Mouse (Mus musculus) stomach, embryonic 16.5 days (tissue): ENCODE measurements at regions not wholly inside any gene's neighbourhood (a gene's known extent, or its start where the extent isn't known, plus 50 kb on each side); places are given as distances from the start of the nearest gene placed in this dataset.

Source experiments
- ATAC-seq: fragments of 200-750 bp; cut with Nextera tagmentation; 2 replicates; pipeline ENCODE4 v1.8.0; 2017; ENCODE audit warnings: moderate number of reproducible peaks, moderate TSS enrichment; ENCODE audit not compliant: insufficient read depth, low FRiP score
- H3K27ac ChIP-seq: fragments of 300-500 bp; sonication (generic); 2 replicates; pipeline ENCODE4 v1.5.1; 2014; ENCODE audit warnings: low read length
- H3K27me3 ChIP-seq: fragments of 300-500 bp; sonication (generic); 2 replicates; pipeline ENCODE4 v1.6.1; 2014; ENCODE audit warnings: low read length, control low read depth, mixed read lengths; ENCODE audit not compliant: control insufficient read depth, insufficient read depth
- H3K36me3 ChIP-seq: fragments of 300-500 bp; sonication (generic); 2 replicates; pipeline ENCODE4 v1.6.1; 2014; ENCODE audit warnings: low read length; ENCODE audit not compliant: control insufficient read depth, insufficient read depth
- H3K4me1 ChIP-seq: fragments of 300-500 bp; sonication (generic); 2 replicates; pipeline ENCODE4 v1.6.1; 2014; ENCODE audit warnings: low read length, control low read depth, mixed read lengths; ENCODE audit not compliant: control insufficient read depth, insufficient read depth
- H3K4me2 ChIP-seq: fragments of 300-500 bp; sonication (generic); 2 replicates; pipeline ENCODE4 v1.6.1; 2014; ENCODE audit warnings: low read depth, low read length, mixed read lengths
- H3K4me3 ChIP-seq: fragments of 300-500 bp; sonication (generic); replicated peaks from 2 replicates; pipeline ENCODE4 v1.5.1; 2014; ENCODE audit warnings: mild to moderate bottlenecking, low read length
- H3K9ac ChIP-seq: fragments of 300-500 bp; sonication (generic); 2 replicates; pipeline ENCODE4 v1.6.1; 2014; ENCODE audit warnings: low read length
- H3K9me3 ChIP-seq: fragments of 300-500 bp; sonication (generic); replicated peaks from 2 replicates; pipeline ENCODE4 v1.6.1; 2016; ENCODE audit warnings: low read length, control low read depth; ENCODE audit not compliant: control insufficient read depth
- WGBS: fragments of 180-500 bp; shearing (Covaris S2); extraction: QIAGEN DNeasy Blood & Tissue Kit; methylation state at CpG from one replicate; pipeline ENCODE4 v1.1.7; 2014; 5-methylcytosine and 5-hydroxymethylcytosine counted together

DNA sequence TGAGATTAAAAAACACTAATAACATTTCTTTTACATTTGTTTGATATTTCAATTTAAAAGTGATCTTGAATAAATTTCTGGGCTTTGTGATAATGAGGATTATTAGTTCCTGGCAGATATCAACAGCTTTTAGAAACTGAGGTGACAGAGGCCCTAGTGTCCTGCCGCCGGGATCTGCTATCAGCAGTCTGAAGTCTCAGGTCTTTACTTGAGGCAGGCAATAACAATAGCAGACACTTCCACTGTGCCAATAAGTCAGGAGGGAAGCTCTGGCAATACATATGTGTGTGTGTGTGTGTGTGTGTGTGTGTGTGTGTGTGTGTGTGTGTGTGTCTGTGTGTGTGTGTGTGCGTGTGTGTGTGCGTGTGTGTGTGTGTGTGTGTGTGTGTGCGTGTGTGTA is 252.1 kb downstream of the Lipi start:
- Histone ChIP-seq H3K27ac (no peak overlapping the region), H3K36me3 (no peaks in the 10 kb centered on the region), H3K27me3 (no peaks in the 10 kb centered on the region), H3K4me2 (no peak overlapping the region), H3K9ac (no peak overlapping the region), H3K4me3 (no peak overlapping the region), H3K9me3 (no peaks in the 10 kb centered on the region), H3K4me1 (no peaks in the 10 kb centered on the region)
- ATAC-seq, result no peak
- 76% methylated on average over 5 of the region's 5 CpGs for WGBS

DNA sequence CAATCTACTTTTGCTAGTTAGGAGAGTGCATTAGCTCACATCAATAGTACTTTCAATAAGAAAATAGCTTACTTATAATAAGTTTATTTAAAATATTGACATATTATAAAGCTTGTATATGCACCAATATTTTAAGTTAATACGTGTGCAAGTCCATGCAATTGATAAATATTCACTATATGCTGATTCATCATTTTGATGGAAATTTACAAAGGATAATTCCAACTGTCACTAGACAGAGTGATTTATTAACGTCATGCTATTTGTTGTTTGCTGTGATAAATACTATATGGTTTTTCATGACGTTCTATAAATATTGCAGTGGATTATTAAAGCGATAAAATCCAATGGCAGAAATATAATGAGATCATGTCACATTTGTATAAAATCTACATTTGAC is 253.0 kb downstream of the Lipi start:
- no peaks in the 10 kb centered on the region for H3K36me3 ChIP-seq
- no peaks in the 10 kb centered on the region for H3K9me3 ChIP-seq
- no peaks in the 10 kb centered on the region for H3K27me3 ChIP-seq
- 75% methylated on average over 4 of the region's 4 CpGs for WGBS
- H3K4me2 ChIP-seq, result no peak overlapping the region
- no peak overlapping the region for H3K9ac ChIP-seq
- H3K27ac ChIP-seq, result no peak overlapping the region
- no peak for ATAC-seq
- no peaks in the 10 kb centered on the region for H3K4me1 ChIP-seq
- H3K4me3 ChIP-seq, result no peak overlapping the region

DNA sequence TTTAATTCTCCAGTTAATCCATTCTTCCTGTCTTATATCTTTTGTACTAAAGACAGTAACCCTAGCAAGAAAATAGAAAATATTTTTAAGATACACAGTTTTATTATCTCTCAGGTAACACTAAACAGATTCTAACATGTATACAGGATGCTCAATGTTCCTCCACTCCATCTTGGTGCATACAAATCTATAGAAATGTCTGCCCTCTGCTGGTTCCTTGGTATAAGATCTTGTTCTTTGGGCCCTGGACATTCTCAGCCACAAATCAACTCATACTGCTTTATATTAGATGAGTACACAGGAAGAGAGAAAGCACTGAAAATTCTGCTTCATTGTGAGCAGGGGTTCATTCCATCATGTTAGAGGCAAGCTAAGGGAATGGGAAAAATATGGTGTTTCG is 260.6 kb downstream of the Lipi start:
- ATAC-seq, result no peak
- Histone ChIP-seq H3K4me3 (no peak overlapping the region), H3K27me3 (no peaks in the 10 kb centered on the region), H3K9me3 (no peaks in the 10 kb centered on the region), H3K4me2 (no peak overlapping the region), H3K4me1 (no peaks in the 10 kb centered on the region), H3K27ac (no peak overlapping the region), H3K36me3 (no peaks in the 10 kb centered on the region), H3K9ac (no peak overlapping the region)
- 84% methylated on average over 1 of the region's 1 CpGs for whole genome bisulfite sequencing

GRCm38 (mm10) chr16:75304743-75305142 is 281.1 kb downstream of the Lipi start:
- no peaks in the 10 kb centered on the region for H3K4me1 ChIP-seq
- no peak overlapping the region for H3K27ac ChIP-seq
- H3K9me3 ChIP-seq, result no peaks in the 10 kb centered on the region
- H3K4me2 ChIP-seq, result no peak overlapping the region
- H3K9ac ChIP-seq, result no peak overlapping the region
- WGBS, result 74% methylated on average over 4 of the region's 4 CpGs
- H3K36me3 ChIP-seq, result no peaks in the 10 kb centered on the region
- H3K4me3 ChIP-seq, result no peak overlapping the region
- no peaks in the 10 kb centered on the region for H3K27me3 ChIP-seq
- ATAC-seq, result no peak

GRCm38 (mm10) chr16:75297416-75297815 is 288.4 kb downstream of the Lipi start:
- no peak overlapping the region for H3K27ac ChIP-seq
- no peaks in the 10 kb centered on the region for H3K4me1 ChIP-seq
- no peaks in the 10 kb centered on the region for H3K27me3 ChIP-seq
- H3K9ac ChIP-seq, result no peak overlapping the region
- H3K4me2 ChIP-seq, result no peak overlapping the region
- H3K9me3 ChIP-seq, result no peaks in the 10 kb centered on the region
- no peaks in the 10 kb centered on the region for H3K36me3 ChIP-seq
- 92% methylated on average over 3 of the region's 3 CpGs for WGBS
- no peak for ATAC-seq
- H3K4me3 ChIP-seq, result no peak overlapping the region

DNA sequence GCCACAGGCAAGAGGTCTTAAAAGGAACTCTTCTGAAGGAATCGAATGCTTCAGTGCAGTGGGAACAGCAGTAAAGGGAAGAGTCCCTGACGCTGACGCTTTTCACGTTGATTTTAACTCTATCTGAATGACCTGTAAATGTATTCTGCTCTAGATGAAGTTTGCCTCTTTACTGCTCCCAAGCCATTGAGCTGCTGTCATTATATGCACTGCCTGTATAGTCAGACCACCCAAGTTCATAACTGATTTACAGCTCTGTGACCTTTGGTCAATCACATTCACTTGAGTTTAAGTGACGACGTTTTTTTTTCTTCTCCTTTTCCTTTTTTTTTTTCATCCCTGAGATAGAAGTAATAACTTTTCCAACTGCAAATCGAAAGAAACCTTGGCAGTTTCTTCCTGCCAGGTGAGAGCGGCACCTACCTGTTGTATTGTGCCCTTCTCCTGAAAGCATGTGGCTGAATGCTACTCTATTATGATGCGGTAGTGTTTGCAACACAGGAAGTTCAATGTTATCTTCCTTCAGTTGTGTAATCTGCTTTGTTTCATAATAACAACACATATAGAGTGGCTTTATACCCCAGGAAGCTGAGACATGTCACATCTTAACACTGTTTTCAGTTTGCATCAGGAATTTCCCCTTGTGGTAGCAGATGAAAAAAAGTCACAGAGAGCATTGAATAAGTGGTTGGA is 293.0 kb downstream of the Lipi start:
- no peak for ATAC-seq
- Histone ChIP-seq H3K4me2 (no peak overlapping the region), H3K9me3 (no peaks in the 10 kb centered on the region), H3K4me1 (no peaks in the 10 kb centered on the region), H3K36me3 (no peaks in the 10 kb centered on the region), H3K27me3 (no peaks in the 10 kb centered on the region), H3K27ac (no peak overlapping the region), H3K4me3 (no peak overlapping the region), H3K9ac (no peak overlapping the region)
- 56% methylated on average over 9 of the region's 9 CpGs for WGBS

GRCm38 (mm10) chr16:75291194-75291593 is 294.7 kb downstream of the Lipi start:
- Histone ChIP-seq H3K9me3 (no peaks in the 10 kb centered on the region), H3K4me3 (no peak overlapping the region), H3K27me3 (no peaks in the 10 kb centered on the region), H3K4me2 (no peak overlapping the region), H3K27ac (no peak overlapping the region), H3K36me3 (no peaks in the 10 kb centered on the region), H3K9ac (no peak overlapping the region), H3K4me1 (no peaks in the 10 kb centered on the region)
- 39% methylated on average over 4 of the region's 4 CpGs for WGBS
- ATAC-seq, result no peak

- no peaks in the 10 kb centered on the region for H3K27me3 ChIP-seq
- no peaks in the 10 kb centered on the region for H3K36me3 ChIP-seq
- WGBS, result 86% methylated on average over 1 of the region's 1 CpGs
- H3K4me3 ChIP-seq, result no peak overlapping the region
- no peaks in the 10 kb centered on the region for H3K9me3 ChIP-seq
- ATAC-seq, result no peak
- no peak overlapping the region for H3K27ac ChIP-seq
- H3K4me1 ChIP-seq, result no peaks in the 10 kb centered on the region
- H3K9ac ChIP-seq, result no peak overlapping the region
- no peak overlapping the region for H3K4me2 ChIP-seq
These were observed 298.7 kb downstream of the Lipi start for GRCm38 (mm10) chr16:75287150-75287549.

DNA sequence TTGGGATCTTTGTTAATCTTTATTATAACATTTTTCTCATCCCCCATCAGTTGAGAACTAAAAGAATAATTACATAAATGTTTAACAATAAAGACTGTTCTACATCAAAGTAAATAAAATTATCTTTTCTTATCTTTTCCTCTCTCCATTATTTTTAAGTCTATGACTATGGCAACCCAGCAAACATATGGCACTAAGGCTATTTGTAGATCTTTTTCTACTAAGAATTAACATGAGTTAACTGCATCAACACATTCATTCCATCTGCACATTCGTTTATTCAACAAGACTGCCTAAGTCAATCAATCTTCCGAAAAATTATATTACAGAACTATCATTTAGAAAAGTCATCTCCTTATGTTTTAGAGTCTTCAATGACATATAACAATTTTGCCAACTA is 300.1 kb downstream of the Lipi start:
- WGBS, result 80% methylated on average over 2 of the region's 2 CpGs
- Histone ChIP-seq H3K4me1 (no peaks in the 10 kb centered on the region), H3K9ac (no peak overlapping the region)

More for the DNA sequence above, 300.1 kb downstream of the Lipi start:
- Histone ChIP-seq H3K4me3 (no peak overlapping the region), H3K27me3 (no peaks in the 10 kb centered on the region), H3K36me3 (no peaks in the 10 kb centered on the region), H3K4me2 (no peak overlapping the region), H3K9me3 (no peaks in the 10 kb centered on the region), H3K27ac (no peak overlapping the region)
- no peak for ATAC-seq
